Mouse (Mus musculus): Measurements from ENCODE around the gene Irak4. TPM values are rescaled to one million over a fixed set of nuclear protein-coding genes. Genes with fewer than 3 reads are reported as not detected.

The Irak4 gene
- polyA plus RNA-seq, 1 experiment = 46.4 TPM

DNA sequence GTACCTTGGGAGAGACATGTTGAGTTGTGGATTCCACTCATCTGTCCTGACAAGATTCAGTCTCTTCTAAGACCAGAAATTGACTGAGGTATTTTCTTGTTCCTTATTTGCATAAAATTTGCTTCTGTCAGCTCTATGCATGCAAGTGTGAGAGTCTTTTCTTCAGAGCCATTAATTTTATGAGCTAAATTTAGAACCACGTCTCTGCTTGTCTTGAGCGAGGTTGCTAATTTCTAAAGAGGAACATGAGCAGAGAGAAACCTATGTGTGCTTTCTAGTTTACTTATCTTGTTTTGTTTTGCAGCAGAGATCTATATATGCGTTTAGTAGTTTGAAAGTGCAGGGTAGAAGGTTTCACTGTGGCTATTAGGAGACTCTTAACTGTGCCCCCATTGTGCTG is 59.0 kb downstream of the Irak4 start:
- no peak for TF ChIP-seq POLR2A (IDR thresholded peaks at IDR 0.05; ENCODE audit: borderline replicate concordance, low read depth, low read length)
- TF ChIP-seq CTCF (IDR thresholded peaks at IDR 0.05; ENCODE audit: low read depth, low read length) = no peak
- H3K27ac ChIP-seq (ENCODE audit: insufficient read depth, low read depth, low read length) = no peak overlapping the region
- peaks cover 3% of the 10 kb centered on the region; the same call in 1 of the 2 replicates for H3K4me1 ChIP-seq (ENCODE audit: control insufficient read depth, insufficient read depth, low read length)
- no peak overlapping the region for H3K4me3 ChIP-seq (ENCODE audit: insufficient read depth, low read length)

- TF ChIP-seq POLR2A (IDR thresholded peaks at IDR 0.05; ENCODE audit: borderline replicate concordance, low read depth, low read length) = no peak
- TF ChIP-seq CTCF (IDR thresholded peaks at IDR 0.05; ENCODE audit: low read depth, low read length) = no peak
- Histone ChIP-seq H3K4me1 (ENCODE audit: control insufficient read depth, insufficient read depth, low read length) (peaks cover 3% of the 10 kb centered on the region; the same call in 1 of the 2 replicates), H3K27ac (ENCODE audit: insufficient read depth, low read depth, low read length) (no peak overlapping the region), H3K4me3 (ENCODE audit: insufficient read depth, low read length) (no peak overlapping the region)
Observed at GRCm38 (mm10) chr15:94607768-94608167, 64.3 kb downstream of the Irak4 start.

- TF ChIP-seq CTCF (IDR thresholded peaks at IDR 0.05; ENCODE audit: low read depth, low read length) (no peak), POLR2A (IDR thresholded peaks at IDR 0.05; ENCODE audit: borderline replicate concordance, low read depth, low read length) (no peak)
- no peak overlapping the region for H3K27ac ChIP-seq (ENCODE audit: insufficient read depth, low read depth, low read length)
- no peak overlapping the region for H3K4me3 ChIP-seq (ENCODE audit: insufficient read depth, low read length)
- no peaks in the 10 kb centered on the region for H3K4me1 ChIP-seq (ENCODE audit: control insufficient read depth, insufficient read depth, low read length)
Observed at GRCm38 (mm10) chr15:94616036-94616435, 72.6 kb downstream of the Irak4 start.

DNA sequence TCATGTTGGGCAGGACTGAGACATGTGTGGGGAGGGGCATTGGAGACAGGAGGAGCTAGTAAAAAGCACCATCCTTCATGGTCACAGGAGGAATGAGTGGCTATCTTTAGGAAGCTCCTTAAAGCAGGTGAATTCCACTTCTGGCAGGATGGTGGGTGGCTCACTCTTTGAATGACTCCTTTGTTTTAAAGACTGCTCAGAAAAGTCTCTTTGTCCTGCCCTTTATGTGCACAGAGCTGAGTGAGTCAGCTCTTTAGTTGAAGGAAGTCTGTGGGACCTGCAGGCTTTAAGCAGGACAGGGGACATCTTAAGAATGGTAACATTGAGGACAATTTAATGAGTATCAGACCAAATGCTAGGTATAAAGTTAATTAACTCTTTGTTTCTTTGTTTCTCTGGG is 77.5 kb downstream of the Irak4 start:
- Histone ChIP-seq H3K27ac (ENCODE audit: insufficient read depth, low read depth, low read length) (no peak overlapping the region), H3K4me3 (ENCODE audit: insufficient read depth, low read length) (no peak overlapping the region), H3K4me1 (ENCODE audit: control insufficient read depth, insufficient read depth, low read length) (no peaks in the 10 kb centered on the region)
- no peak for TF ChIP-seq CTCF (IDR thresholded peaks at IDR 0.05; ENCODE audit: low read depth, low read length)
- no peak for TF ChIP-seq POLR2A (IDR thresholded peaks at IDR 0.05; ENCODE audit: borderline replicate concordance, low read depth, low read length)

GRCm38 (mm10) chr15:94628463-94628829 is 85.0 kb downstream of the Irak4 start:
- TF ChIP-seq CTCF (IDR thresholded peaks at IDR 0.05; ENCODE audit: low read depth, low read length) (no peak), POLR2A (IDR thresholded peaks at IDR 0.05; ENCODE audit: borderline replicate concordance, low read depth, low read length) (no peak)
- Histone ChIP-seq H3K27ac (ENCODE audit: insufficient read depth, low read depth, low read length) (no peak overlapping the region), H3K4me3 (ENCODE audit: insufficient read depth, low read length) (peak overlapping the region; percentile 49), H3K4me1 (ENCODE audit: control insufficient read depth, insufficient read depth, low read length) (no peaks in the 10 kb centered on the region)

DNA sequence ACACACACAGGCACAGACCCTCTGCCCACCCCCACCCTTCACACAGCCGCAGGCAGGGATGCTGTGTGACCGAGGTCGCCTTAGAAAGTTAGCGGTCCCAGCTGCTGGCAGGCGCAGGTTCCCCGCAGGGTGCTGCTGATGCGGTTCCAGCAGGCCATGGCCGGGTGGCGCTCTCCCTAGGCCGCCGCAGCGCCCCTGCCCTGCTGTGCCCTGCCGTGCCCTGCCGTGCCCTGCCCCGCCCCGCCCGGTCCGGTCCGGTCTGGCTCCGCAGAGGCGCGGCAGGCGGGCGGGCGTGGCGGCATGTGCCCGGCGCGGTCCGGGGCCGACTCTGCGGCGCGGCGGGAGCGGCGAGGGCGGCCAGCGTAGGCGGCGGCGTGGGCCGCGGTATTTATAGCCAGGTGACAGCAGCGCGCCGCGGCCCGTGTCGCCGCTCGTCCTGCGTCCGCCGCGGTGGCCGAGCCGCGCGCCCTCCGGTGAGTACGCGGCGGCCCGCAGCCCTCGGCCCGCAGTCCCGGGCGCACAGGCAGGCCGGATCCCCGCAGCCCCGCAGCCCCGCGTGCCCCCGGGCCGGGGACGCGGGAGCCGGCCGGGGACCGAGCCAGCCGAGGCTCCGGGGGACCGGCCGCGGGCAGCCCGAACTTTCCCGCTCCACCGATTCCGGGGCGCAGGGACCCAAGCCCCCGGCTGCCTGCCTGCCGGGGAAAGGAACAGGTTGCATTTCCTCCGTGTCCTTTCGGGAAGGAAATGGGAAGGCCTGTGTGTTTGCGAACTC is 85.6 kb downstream of the Irak4 start, which contains the start of gene Tmem117:
Tmem117 (plus strand) TSS at position 403 of the 772 bp plus-strand sequence.
- Histone ChIP-seq H3K4me1 (ENCODE audit: control insufficient read depth, insufficient read depth, low read length) (no peaks in the 10 kb centered on the region), H3K27ac (ENCODE audit: insufficient read depth, low read depth, low read length) (no peak within 1 kb of the TSS), H3K4me3 (ENCODE audit: insufficient read depth, low read length) (peak within 1 kb of the TSS; percentile 49)
- TF ChIP-seq POLR2A (IDR thresholded peaks at IDR 0.05; ENCODE audit: borderline replicate concordance, low read depth, low read length) = no peak
- no peak for TF ChIP-seq CTCF (IDR thresholded peaks at IDR 0.05; ENCODE audit: low read depth, low read length)

GRCm38 (mm10) chr15:94630553-94630952 is 87.1 kb downstream of the Irak4 start:
- no peak overlapping the region for H3K4me3 ChIP-seq (ENCODE audit: insufficient read depth, low read length)
- H3K27ac ChIP-seq (ENCODE audit: insufficient read depth, low read depth, low read length) = no peak overlapping the region
- no peak for TF ChIP-seq POLR2A (IDR thresholded peaks at IDR 0.05; ENCODE audit: borderline replicate concordance, low read depth, low read length)
- TF ChIP-seq CTCF (IDR thresholded peaks at IDR 0.05; ENCODE audit: low read depth, low read length) = no peak
- no peaks in the 10 kb centered on the region for H3K4me1 ChIP-seq (ENCODE audit: control insufficient read depth, insufficient read depth, low read length)

Other genes with a start within 250 kb of the Irak4 start
- not detected in 2 replicates for gene Adamts20, start 78.2 kb upstream of the Irak4 start, polyA plus RNA-seq (2012; ENCODE audit: insufficient read depth, insufficient read length, missing spikeins)
- gene Pus7l, start 96 bp upstream of the Irak4 start, polyA plus RNA-seq (2012; ENCODE audit: insufficient read depth, insufficient read length, missing spikeins) = 2.1 and 3.2 TPM in 2 replicates
- gene Twf1, start 46.2 kb downstream of the Irak4 start, polyA plus RNA-seq (2012; ENCODE audit: insufficient read depth, insufficient read length, missing spikeins) = 109 and 114 TPM in 2 replicates
- 0.54 and 0.79 TPM in 2 replicates for gene Tmem117, start 85.6 kb downstream of the Irak4 start, polyA plus RNA-seq (2012; ENCODE audit: insufficient read depth, insufficient read length, missing spikeins)